Mouse (Mus musculus) skeletal muscle tissue, adult 2 months (tissue): Measurements from ENCODE around the gene Aacs.
A peak's percentile ranks its signal among the peaks of the same experiment; 100 is the strongest.
"Not testable (repeated sequence)": the region's sequence is repeated elsewhere in the genome, so short reads cannot be mapped to it uniquely, and the experiment has no call there.

Experiments used
- DNase-seq: peaks from one replicate; pipeline ENCODE4 v3.0.0-alpha.2; 2012; ENCODE audit warnings: low read depth, low spot score

Gene Aacs

DNA sequence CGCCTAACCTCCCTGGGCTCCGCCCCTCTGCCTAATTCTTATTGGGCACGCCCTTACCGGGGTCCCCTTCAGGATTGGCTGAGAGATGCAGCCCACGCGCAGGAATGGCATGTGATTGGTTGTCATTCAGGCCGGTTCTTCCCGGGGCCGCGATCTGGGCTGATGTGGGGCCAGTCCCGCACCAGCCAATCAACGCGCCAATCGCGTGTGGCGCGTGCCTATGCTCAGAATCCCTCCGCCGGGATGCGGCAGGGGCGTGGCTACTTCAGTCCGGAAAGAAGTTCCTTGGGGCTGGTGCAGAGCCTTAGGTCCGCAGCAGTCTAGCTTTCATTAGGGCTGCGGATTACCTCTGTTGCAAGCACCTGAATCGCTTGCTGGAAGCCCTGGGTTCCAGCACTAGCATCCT is 9.9 kb upstream of the Aacs start:
- DNase-seq, result peak; percentile 98

- DNase-seq, result no peak
Observed at GRCm38 (mm10) chr5:125466483-125466882, 9.1 kb upstream of the Aacs start.

DNA sequence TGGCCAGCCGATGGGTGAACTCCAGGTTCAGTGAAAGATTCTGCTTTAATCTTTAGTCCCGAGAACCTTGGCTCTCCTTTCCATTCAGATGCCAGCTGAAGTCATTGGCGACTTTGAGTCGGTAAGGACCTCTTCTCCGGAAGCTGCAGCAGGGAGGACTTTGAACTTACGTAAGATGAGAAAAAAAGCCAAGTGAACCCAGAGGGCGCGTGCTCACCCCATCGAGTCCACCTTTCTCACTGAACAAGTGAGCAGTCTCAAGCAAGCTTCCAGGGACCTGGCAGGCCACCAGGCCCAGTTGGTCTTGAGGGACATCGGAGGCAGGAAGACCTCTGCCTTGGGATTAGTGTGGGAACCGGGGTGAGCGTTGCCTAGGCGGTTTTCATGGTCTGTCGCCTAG is 8.4 kb upstream of the Aacs start:
- DNase-seq, result no peak

DNA sequence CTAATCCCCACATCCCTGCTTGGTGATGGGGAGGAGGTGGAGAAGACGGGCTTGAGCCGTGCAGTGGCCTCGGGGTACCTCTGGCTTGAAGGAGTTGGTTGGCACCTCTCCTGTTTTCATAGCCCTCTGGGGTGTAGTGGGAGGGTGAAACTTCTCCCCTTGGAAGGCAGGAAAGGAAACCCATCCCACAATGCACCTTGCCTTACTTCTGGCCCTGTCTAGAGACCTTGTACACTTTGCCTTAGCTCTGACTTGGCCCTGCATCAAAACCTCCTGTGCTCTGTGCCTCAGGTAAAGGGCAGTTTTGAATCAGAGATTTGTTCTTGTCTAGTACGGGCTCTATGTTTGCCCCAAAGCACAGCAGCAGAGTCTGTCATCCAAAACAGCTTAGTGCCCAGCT is 4.9 kb upstream of the Aacs start:
- no peak for DNase-seq

DNA sequence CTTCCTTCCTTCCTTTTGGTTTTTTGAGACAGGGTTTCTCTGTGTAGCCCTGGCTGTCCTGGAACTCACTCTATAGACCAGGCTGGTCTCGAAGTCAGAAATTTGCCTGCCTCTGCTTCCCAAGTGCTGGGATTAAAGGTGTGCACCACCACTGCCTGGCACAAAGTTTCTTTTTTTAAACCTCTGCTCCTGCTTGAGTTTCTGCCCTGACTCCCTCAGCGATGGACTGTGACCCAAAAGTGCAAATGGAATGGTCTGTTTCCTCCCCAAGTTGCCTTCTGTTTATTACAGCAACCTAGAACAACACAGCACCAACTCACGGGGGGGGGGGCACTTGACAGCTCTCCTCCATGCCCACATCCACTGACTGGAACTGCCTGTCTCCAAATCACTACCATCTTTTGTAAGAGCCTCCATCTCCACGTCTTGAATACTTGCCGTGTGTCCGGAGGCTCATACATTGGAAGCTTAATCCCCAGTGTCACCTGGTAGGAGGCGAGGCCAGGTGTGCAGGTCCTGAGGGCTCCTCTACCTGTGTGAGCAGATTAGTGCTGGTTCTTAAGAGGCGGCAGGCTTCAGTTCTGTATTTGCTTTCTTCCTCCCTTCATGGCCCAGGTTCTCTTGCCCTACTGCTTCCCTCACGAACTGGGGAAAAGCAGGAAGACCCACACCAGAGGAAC is 2.7 kb upstream of the Aacs start:
- no peak for DNase-seq

DNA sequence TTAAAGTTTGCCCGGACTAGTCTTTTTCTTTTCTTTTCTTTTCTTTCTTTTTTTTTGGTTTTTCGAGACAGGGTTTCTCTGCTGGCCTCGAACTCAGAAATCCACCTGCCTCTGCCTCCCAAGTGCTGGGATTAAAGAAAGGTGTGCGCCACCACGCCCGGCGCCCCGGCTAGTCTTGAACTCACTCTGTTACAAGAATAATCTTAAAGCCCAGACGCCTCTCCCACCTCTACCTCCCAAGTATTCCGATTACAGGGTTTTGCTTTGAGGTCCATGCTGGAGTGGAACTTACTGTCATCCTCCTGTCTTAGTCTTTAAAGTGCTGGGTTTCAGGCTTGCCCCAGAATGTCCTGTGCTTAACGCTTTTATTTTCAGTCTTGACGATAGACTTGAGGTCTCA is 584 bp upstream of the Aacs start:
- no peak for DNase-seq

DNA sequence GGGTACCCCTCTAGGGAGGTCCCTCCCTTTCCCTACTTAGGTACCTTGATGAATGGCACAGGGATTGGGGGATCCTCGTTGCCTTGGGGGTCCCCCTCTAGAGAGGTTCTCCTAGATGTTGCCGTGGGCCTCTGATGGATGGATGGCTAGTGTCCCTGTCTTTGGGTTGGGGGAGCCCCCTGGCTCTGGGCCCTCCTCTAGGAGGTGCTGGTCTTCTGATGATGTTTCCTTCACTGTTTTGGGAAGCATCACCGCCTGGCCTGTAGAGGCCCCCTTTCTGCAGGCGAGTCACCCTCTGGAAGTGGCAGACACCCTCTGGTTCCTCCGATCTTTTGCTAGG is 642 bp downstream of the Aacs start:
- no peak for DNase-seq

GRCm38 (mm10) chr5:125476799-125477198 is 1.2 kb downstream of the Aacs start:
- DNase-seq, result no peak

- DNase-seq, result no peak
Observed at GRCm38 (mm10) chr5:125477533-125477932, 1.9 kb downstream of the Aacs start.

- DNase-seq, result no peak
Observed at GRCm38 (mm10) chr5:125478037-125478436, 2.4 kb downstream of the Aacs start.

DNA sequence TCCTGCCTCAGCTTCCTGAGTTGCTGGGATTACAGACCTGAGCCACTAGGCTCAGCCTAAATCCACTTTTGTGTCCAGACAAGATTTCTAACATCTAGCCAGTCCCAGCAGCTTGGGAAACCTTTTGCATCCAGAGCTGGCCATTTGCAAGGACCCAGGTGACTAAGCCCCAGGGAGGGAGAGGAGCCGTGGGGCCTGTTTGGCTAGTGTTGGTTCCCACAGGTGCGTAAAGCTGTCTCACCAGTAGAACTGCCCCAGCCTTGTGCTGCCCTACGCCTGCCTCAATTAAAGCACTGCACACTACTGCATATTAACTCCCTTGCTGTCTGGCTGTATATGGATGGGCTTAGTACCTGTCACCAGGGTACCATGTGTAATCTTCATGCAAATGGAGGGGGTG is 3.8 kb downstream of the Aacs start:
- no peak for DNase-seq

DNA sequence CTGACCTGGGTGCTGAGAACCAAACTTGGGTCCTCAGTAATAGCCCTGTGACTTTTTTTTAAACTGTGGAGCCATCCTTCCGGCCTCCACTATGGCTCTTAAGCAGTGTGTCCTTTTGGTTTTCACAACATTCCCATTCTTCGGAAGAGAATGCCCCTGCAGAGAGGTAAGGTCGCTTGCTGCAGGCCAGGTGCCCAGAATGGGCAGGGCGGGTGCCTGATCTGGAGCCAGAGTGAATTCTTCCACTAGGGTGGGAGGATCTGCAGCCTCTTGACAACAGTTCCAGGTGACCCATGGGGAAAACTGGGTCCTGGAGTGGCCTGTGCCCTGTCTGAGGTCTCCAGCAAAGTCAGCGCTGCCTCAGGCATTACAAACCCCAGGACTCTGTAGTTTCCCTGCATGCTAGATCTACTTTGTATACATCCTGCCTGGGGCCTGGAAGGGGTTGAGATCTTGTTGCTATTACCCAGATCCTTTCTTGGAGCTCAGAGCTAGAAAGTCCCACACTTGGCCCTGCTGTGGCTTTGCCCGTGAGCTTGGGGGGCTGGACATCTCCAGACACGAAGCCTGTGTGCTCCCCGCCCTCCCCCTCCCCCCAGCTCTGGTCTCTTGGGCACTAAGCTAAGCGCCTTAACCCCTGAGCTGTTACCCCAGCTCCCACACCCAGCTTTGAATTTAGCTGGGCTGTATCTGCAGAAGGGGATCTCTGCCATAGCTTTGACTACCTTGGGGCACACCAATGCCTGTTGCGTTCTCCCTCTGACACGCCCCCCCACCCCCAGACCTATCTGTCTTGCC is 5.0 kb downstream of the Aacs start:
- DNase-seq, result no peak

DNA sequence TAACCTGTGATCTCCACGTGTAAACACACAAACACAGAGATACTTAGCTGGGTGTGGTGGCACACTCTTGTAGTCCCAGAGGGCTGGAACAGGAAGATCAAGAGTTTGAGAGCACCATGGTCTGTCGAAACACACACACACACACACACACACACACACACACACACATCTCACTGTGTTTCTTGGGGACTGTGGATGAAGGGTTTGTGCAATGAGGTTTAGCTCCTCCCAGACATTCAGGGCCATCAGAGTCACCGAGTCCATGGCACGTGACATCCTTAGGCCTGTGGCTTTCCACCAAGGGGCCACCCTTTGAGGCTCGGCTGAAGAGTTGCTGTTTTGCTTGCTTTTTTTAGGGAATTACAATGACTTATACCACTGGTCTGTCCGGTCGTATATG is 6.9 kb downstream of the Aacs start:
- DNase-seq, result no peak

DNA sequence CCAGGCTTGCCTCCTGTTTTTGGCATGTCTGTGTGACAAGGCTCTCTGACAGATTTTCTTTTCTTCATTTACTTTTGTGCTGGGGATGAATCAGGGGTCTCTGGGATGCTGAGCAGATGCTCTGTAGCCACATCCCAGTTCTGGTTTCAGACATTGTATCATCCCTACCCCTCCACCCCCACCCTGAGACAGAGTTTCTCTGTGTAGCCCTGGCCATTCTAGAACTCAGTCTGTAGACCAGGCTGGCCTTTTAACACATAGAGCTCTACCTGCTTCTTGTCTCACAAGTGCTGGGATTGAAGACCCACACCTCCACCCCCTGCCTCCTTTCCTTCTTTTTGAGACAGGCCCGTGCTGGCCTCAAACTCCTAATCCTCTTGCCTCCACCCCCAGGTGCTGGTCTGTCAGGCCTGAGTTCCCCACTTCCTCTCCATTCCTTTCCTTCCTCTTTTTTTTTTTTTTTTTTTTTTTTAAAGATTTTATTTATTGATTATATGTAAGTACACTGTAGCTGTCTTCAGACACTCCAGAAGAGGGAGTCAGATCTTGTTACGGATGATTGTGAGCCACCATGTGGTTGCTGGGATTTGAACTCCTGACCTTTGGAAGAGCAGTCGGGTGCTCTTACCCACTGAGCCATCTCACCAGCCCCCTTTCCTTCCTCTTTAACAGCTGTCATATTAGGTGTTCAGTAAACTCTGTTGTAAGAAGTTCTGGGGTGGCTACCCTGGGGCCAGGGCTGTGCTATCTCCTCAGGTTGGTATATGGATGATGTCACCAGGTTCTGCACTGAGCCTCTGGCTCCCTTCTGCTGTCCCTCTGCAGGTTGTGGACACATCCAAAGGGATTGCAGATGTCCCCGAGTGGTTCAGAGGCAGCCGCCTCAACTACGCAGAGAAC is 8.3 kb downstream of the Aacs start:
- DNase-seq, result no peak

- no peak for DNase-seq
Observed at GRCm38 (mm10) chr5:125485031-125485778, 9.6 kb downstream of the Aacs start.

DNA sequence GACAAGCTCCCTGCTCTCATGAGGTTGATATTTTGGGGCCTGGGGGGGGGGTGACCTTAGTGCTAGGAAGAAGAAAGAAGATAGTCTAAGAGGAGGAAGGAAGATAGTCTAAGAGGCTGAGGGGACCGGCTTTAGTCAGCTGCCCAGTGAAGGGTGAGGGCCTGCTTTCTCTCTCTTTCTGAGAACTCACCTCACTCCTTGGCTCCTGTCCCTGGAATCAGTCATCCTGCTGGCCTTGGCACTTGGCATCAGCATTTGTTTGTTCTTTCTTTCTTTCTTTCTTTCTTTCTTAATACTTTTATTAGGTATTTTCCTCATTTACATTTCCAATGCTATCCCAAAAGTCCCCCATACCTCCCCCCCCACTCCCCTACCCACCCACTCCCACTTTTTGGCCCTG is 10.5 kb downstream of the Aacs start:
- no peak for DNase-seq

DNA sequence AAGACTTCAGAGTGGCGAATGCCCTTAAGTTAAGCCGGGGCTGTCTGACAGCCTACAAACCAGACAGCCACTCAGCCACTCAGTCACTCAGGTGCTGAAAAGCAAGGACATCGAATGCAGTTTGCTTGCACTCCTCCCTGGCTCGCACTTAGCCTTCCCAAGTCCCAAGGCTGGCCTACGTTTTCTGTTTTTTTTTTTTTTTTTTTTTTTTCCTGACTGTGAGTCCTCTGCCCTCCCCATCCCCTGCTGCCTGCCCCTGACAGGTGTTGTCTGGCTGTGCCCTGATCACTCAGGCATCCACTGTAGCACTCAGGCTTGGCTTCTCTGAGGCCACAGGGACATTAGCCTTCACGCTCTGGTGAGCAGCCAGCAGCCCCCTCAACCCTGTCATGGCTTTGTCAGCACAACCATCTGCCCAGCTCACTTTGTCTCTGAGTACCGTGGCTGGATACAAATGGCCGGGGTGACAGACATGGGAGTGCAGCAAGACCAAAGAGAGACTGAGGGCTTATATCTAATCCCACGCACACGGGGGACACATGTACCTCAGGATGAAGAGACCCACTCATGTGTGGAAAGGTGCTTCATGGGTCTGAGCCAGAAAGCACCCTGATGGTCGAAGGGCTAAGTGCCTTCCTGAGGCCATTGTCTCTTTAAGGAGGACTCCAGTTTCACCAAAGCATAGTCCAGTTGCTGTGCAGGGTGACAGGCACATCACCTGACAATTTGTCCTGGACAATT is 11.9 kb downstream of the Aacs start:
- no peak for DNase-seq

DNA sequence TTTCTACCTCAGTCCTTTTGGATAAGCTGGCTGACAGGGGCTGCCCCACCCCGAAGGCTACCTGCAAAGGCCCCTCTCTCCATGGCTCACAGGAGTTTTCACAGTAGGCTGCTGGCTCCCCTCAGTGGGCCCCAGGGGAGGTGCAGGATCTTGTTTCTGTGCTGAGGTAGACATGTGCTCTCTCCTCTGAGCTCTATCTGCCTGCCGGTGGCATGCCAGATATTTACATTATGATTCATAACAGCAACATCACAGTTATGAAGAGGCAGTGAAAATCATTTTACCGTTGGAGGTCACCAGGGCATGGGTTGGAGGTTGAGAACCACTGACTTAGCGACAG is 12.5 kb downstream of the Aacs start:
- no peak for DNase-seq

- DNase-seq, result not testable (repeated sequence)
Observed at GRCm38 (mm10) chr5:125488953-125489352, 13.3 kb downstream of the Aacs start.

- peak; percentile 74 for DNase-seq
Observed at GRCm38 (mm10) chr5:125491107-125491506, 15.5 kb downstream of the Aacs start.
